Mouse (Mus musculus) ES-E14 (cell line): ENCODE results near the gene Map2k6. TPM values are rescaled to one million over a fixed set of nuclear protein-coding genes. Genes with fewer than 3 reads are reported as not detected.

Experiments
- DNase-seq: peaks from one replicate; pipeline ENCODE4 v3.0.0-alpha.2; 2013; ENCODE audit warnings: low read depth, low spot score
- H3K27ac ChIP-seq: 2 replicates; pipeline ENCODE4 v1.5.1; 2012; ENCODE audit warnings: low read depth, mild to moderate bottlenecking, low read length, moderate library complexity, mixed read lengths; ENCODE audit not compliant: poor library complexity, insufficient read depth, severe bottlenecking
- H3K36me3 ChIP-seq: 2 replicates; pipeline ENCODE4 v1.6.1; 2012; ENCODE audit warnings: mild to moderate bottlenecking, low read length, moderate library complexity, mixed read lengths; ENCODE audit not compliant: control insufficient read depth, poor library complexity, insufficient read depth, severe bottlenecking
- H3K4me1 ChIP-seq, 2 experiments: fragments of 150-350 bp in 1 of 2; sonication (generic) in 1 of 2; 2 replicates each; pipeline ENCODE4 v1.6.1; 2012; ENCODE audit warnings: low read length in 2 of 2, mild to moderate bottlenecking in 1 of 2, mixed read lengths in 1 of 2; ENCODE audit not compliant: control insufficient read depth in 2 of 2, insufficient read depth in 2 of 2, poor library complexity in 1 of 2
- H3K4me3 ChIP-seq, 2 experiments: fragments of 150-350 bp in 1 of 2; sonication (generic) in 1 of 2; 2 replicates each; pipeline ENCODE4 v1.5.1; 2012; ENCODE audit warnings: low read length in 2 of 2, low read depth in 1 of 2, mild to moderate bottlenecking in 1 of 2, mixed read lengths in 1 of 2; ENCODE audit not compliant: insufficient read depth in 1 of 2, poor library complexity in 1 of 2, severe bottlenecking in 1 of 2
- H3K9ac ChIP-seq: 2 replicates; pipeline ENCODE4 v1.6.1; 2012; ENCODE audit warnings: low read depth, mild to moderate bottlenecking, low read length, mixed read lengths; ENCODE audit not compliant: poor library complexity, insufficient read depth, severe bottlenecking
- H3K9me3 ChIP-seq: fragments of 150-350 bp; sonication (generic); 2 replicates; pipeline ENCODE4 v1.6.1; 2012; ENCODE audit warnings: low read depth, mild to moderate bottlenecking, low read length; ENCODE audit not compliant: control insufficient read depth, insufficient read depth
- CHD2 ChIP-seq: IDR thresholded peaks from 2 replicates; pipeline ENCODE4 v1.6.1; 2014; ENCODE audit warnings: mild to moderate bottlenecking, low read depth, low read length, inconsistent platforms
- HCFC1 ChIP-seq: IDR thresholded peaks from 2 replicates; pipeline ENCODE4 v1.6.1; 2012; ENCODE audit warnings: low read length, inconsistent platforms, borderline replicate concordance; ENCODE audit not compliant: insufficient read depth
- MAFK ChIP-seq: IDR thresholded peaks from 2 replicates; pipeline ENCODE4 v1.6.1; 2014; ENCODE audit warnings: mild to moderate bottlenecking, low read depth, low read length, inconsistent platforms; ENCODE audit not compliant: insufficient read depth
- ZC3H11A ChIP-seq: IDR thresholded peaks from 2 replicates; pipeline ENCODE4 v1.6.1; 2012; ENCODE audit warnings: low read depth, mild to moderate bottlenecking, inconsistent platforms, low read length, borderline replicate concordance
- ZNF384 ChIP-seq: IDR thresholded peaks from 2 replicates; pipeline ENCODE4 v1.6.1; 2012; ENCODE audit warnings: low read depth, low read length, inconsistent platforms
- in situ Hi-C, 2 experiments: fragments of 600-800 bp; cut with MboI; formaldehyde crosslinking; loops; one replicate each; pipeline ENCODE4 v1.15.1; 2025; ENCODE audit warnings: low sequenced_read_pairs in 2 of 2, inconsistent platforms in 1 of 2; ENCODE audit not compliant: unreplicated experiment in 2 of 2
- total RNA-seq: library from RNA; depleted of rRNA; stranded (reverse); fragments of 300-350 nt; gene quantifications from 2 replicates; pipeline ENCODE4 v1.2.3, GENCODE M21; 2012

Map2k6 gene
- total RNA-seq, 1 experiment = 9.8 TPM

DNA sequence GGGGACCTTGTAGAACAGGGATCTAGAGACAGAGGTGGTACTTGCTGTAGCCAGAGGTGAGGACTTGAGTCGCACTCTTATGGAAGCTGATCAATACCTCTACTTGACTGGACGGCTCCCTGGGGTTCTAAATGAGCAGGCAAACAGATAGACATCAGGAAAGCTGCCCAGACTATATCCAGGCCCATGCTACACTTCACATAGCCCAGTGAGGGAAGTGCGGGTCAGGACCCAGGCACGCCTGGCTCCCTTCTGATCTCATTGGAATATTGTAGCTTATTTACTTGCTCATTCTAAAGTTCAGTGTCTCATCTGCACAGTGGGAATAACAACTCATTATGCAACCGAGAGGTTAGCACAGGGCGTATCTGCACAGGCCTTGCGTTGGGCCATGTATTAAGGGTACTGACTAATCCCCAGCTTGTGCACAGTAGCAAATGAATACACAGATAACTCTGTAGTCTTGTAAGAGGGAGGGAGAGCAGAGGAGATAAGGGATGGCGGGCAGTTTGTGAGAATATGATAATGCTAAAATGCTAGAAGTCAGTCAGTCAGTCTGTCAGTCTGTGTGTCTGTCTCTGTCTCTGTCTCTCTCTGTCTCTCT is 64.2 kb downstream of the Map2k6 start:
- H3K36me3 ChIP-seq = no peaks in the 10 kb centered on the region
- no peak overlapping the region for H3K9ac ChIP-seq
- H3K4me3 ChIP-seq = no peak overlapping the region
- no peak for DNase-seq
- H3K4me1 ChIP-seq = no peaks in the 10 kb centered on the region
- no peaks in the 10 kb centered on the region for H3K9me3 ChIP-seq
- H3K27ac ChIP-seq = no peak overlapping the region
- TF ChIP-seq HCFC1 (no peak), ZC3H11A (no peak), CHD2 (no peak), MAFK (no peak), ZNF384 (no peak)
- in situ Hi-C loops = no loop called here

DNA sequence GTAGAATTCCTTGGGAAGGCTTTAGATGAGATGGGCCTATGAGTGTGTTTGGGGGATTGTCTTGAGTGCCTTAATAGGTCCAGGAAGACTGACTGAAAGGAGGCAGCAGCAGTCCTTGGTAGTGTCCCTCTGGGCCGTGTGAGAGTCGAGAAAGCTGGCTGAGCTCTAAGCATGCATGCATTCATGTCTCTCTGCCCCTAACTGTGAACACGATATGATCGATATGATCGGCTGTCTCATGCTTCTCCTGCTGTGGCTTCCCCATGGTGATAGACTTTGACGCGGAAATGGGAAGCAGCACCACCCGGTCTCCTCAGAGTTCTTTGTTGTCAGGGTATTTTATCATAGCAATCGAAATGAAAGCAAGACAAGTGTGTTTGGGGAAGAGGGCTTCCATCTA is 64.9 kb downstream of the Map2k6 start:
- no peaks in the 10 kb centered on the region for H3K4me1 ChIP-seq
- in situ Hi-C loops = no loop called here
- H3K9me3 ChIP-seq = no peaks in the 10 kb centered on the region
- TF ChIP-seq HCFC1 (no peak), ZC3H11A (no peak), CHD2 (no peak), MAFK (no peak), ZNF384 (no peak)
- H3K36me3 ChIP-seq = no peaks in the 10 kb centered on the region
- H3K4me3 ChIP-seq = no peak overlapping the region
- no peak overlapping the region for H3K9ac ChIP-seq
- H3K27ac ChIP-seq = no peak overlapping the region
- DNase-seq = no peak

DNA sequence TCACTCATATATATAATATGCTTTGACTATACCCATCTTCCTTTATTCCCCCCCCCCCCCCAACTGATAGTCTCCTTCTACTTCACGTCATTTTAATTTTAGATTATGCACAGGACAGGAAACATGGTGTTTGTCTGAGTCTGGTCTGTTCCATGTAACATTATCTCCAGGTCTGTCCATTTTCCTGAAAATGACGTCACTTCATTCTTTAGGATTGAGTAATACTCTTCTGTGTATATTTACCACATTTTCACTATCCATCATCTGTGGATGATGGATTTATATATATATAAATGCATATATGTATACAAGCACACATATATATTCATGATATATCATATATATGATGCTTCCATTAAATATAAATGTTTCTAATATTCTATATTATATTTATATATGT is 70.1 kb downstream of the Map2k6 start:
- H3K36me3 ChIP-seq = no peaks in the 10 kb centered on the region
- H3K9me3 ChIP-seq = no peaks in the 10 kb centered on the region
- no peak for DNase-seq
- H3K9ac ChIP-seq = no peak overlapping the region
- in situ Hi-C loops = no loop called here
- no peak overlapping the region for H3K4me3 ChIP-seq
- H3K27ac ChIP-seq = no peak overlapping the region
- TF ChIP-seq MAFK = no peak
- TF ChIP-seq CHD2 = no peak
- no peak for TF ChIP-seq HCFC1
- TF ChIP-seq ZNF384 = no peak
- no peak for TF ChIP-seq ZC3H11A
- H3K4me1 ChIP-seq = no peaks in the 10 kb centered on the region

GRCm38 (mm10) chr11:110470561-110471273 is 71.8 kb downstream of the Map2k6 start:
- no peak for TF ChIP-seq ZC3H11A
- TF ChIP-seq MAFK = no peak
- TF ChIP-seq CHD2 = no peak
- TF ChIP-seq ZNF384 = no peak
- TF ChIP-seq HCFC1 = no peak
- Histone ChIP-seq H3K9ac (no peak overlapping the region), H3K27ac (no peak overlapping the region)

GRCm38 (mm10) chr11:110471362-110471761 is 72.4 kb downstream of the Map2k6 start:
- no peak for TF ChIP-seq CHD2
- no peak for TF ChIP-seq ZC3H11A
- TF ChIP-seq HCFC1 = no peak
- no peak for TF ChIP-seq ZNF384
- TF ChIP-seq MAFK = no peak
- Histone ChIP-seq H3K27ac (no peak overlapping the region), H3K4me3 (no peak overlapping the region), H3K9ac (no peak overlapping the region), H3K36me3 (no peaks in the 10 kb centered on the region), H3K9me3 (no peaks in the 10 kb centered on the region), H3K4me1 (no peaks in the 10 kb centered on the region)
- in situ Hi-C loops = no loop called here
- DNase-seq = no peak

More at GRCm38 (mm10) chr11:110470561-110471273, 71.8 kb downstream of the Map2k6 start:
- Histone ChIP-seq H3K36me3 (no peaks in the 10 kb centered on the region), H3K4me3 (no peak overlapping the region), H3K9me3 (no peaks in the 10 kb centered on the region), H3K4me1 (no peaks in the 10 kb centered on the region)
- DNase-seq = no peak
- in situ Hi-C loops = no loop called here
